Mouse (Mus musculus): ENCODE data around the gene Ccr10. TPM values are rescaled to one million over a fixed set of nuclear protein-coding genes. Genes with fewer than 3 reads are reported as not detected.

Ccr10 gene
- under 1 TPM in 1 of 2 experiments, not detected in 1; 0.43 TPM for total RNA-seq (2021)
- long read RNA-seq, experiment 1 = 0 reads
- long read RNA-seq, experiment 2 = 0 reads

GRCm38 (mm10) chr11:101174851-101175628 lies at the start of gene Ccr10:
TSS of gene Ccr10 (minus strand) at chr11:101175443.
- no peak for DNase-seq

GRCm38 (mm10) chr11:101224337-101224736 lies 49.1 kb upstream of the Ccr10 start:
- no peak for DNase-seq

- no peak for DNase-seq
These were observed 46.2 kb upstream of the Ccr10 start for GRCm38 (mm10) chr11:101221306-101221986.

GRCm38 (mm10) chr11:101220853-101221252 lies 45.6 kb upstream of the Ccr10 start:
- no peak for DNase-seq

GRCm38 (mm10) chr11:101218436-101219055 lies 43.3 kb upstream of the Ccr10 start:
- DNase-seq = no peak

- DNase-seq = no peak
These were observed 41.7 kb upstream of the Ccr10 start for GRCm38 (mm10) chr11:101216936-101217335.

GRCm38 (mm10) chr11:101211970-101212369 lies 36.7 kb upstream of the Ccr10 start:
- peak in 1 of 2 experiments; percentile 20 for DNase-seq

- DNase-seq = peak; percentile 28 to 43
These were observed 25.7 kb upstream of the Ccr10 start for GRCm38 (mm10) chr11:101200986-101201385.

- DNase-seq = no peak
These were observed 24.3 kb upstream of the Ccr10 start for GRCm38 (mm10) chr11:101199555-101199954.

GRCm38 (mm10) chr11:101196175-101196574 lies 20.9 kb upstream of the Ccr10 start:
- DNase-seq = no peak

- no peak for DNase-seq
These were observed 20.3 kb upstream of the Ccr10 start for GRCm38 (mm10) chr11:101195571-101195970.

- DNase-seq = no peak
These were observed 19.9 kb upstream of the Ccr10 start for GRCm38 (mm10) chr11:101195101-101195500.

- no peak for DNase-seq
These were observed 19.4 kb upstream of the Ccr10 start for GRCm38 (mm10) chr11:101194643-101195042.

- DNase-seq = no peak
These were observed 18.9 kb upstream of the Ccr10 start for GRCm38 (mm10) chr11:101194137-101194536.

GRCm38 (mm10) chr11:101193076-101193475 lies 17.8 kb upstream of the Ccr10 start:
- no peak for DNase-seq

GRCm38 (mm10) chr11:101192646-101193045 lies 17.4 kb upstream of the Ccr10 start:
- no peak for DNase-seq

- no peak for DNase-seq
These were observed 16.8 kb upstream of the Ccr10 start for GRCm38 (mm10) chr11:101191919-101192470.

- DNase-seq = no peak
These were observed 16.0 kb upstream of the Ccr10 start for GRCm38 (mm10) chr11:101190913-101191907.

- DNase-seq = no peak
These were observed 15.1 kb upstream of the Ccr10 start for GRCm38 (mm10) chr11:101190181-101190912.

- DNase-seq = peak; percentile 75 to 84
These were observed 14.4 kb upstream of the Ccr10 start for GRCm38 (mm10) chr11:101189495-101190180.

All from adrenal gland, postnatal 36 days (tissue).